Mouse (Mus musculus) heart, postnatal 0 days (tissue): ENCODE data around the gene Psph. TPM values are rescaled to one million over a fixed set of nuclear protein-coding genes. Genes with fewer than 3 reads are reported as not detected.
"Not testable (repeated sequence)": the region's sequence is repeated elsewhere in the genome, so short reads cannot be mapped to it uniquely, and the experiment has no call there.

ENCODE experiments used
- ATAC-seq: fragments of 200-750 bp; cut with Nextera tagmentation; 2 replicates; pipeline ENCODE4 v1.8.0; 2017; ENCODE audit warnings: low read depth, moderate number of reproducible peaks, moderate library complexity; ENCODE audit not compliant: insufficient read depth
- DNase-seq: peaks from one replicate; pipeline ENCODE4 v3.0.0-alpha.2; 2016; ENCODE audit warnings: low spot score
- H3K27ac ChIP-seq: fragments of 300-500 bp; sonication (generic); 2 replicates; pipeline ENCODE4 v1.5.1; 2014; ENCODE audit warnings: low read depth, mild to moderate bottlenecking
- H3K27me3 ChIP-seq: fragments of 300-500 bp; sonication (generic); 2 replicates; pipeline ENCODE4 v1.6.1; 2014; ENCODE audit warnings: low read length, mixed read lengths; ENCODE audit not compliant: control insufficient read depth, insufficient read depth
- H3K36me3 ChIP-seq: fragments of 300-500 bp; sonication (generic); replicated peaks from 2 replicates; pipeline ENCODE4 v1.6.1; 2014; ENCODE audit warnings: low read length, mixed read lengths; ENCODE audit not compliant: control insufficient read depth, insufficient read depth
- H3K4me1 ChIP-seq: fragments of 300-500 bp; sonication (generic); 2 replicates; pipeline ENCODE4 v1.6.1; 2014; ENCODE audit warnings: antibody characterized with exemption; ENCODE audit not compliant: control insufficient read depth, insufficient read depth
- H3K4me2 ChIP-seq: fragments of 300-500 bp; sonication (generic); 2 replicates; pipeline ENCODE4 v1.6.1; 2014; ENCODE audit warnings: low read depth, mild to moderate bottlenecking, low read length, moderate library complexity
- H3K4me3 ChIP-seq: fragments of 300-500 bp; sonication (generic); 2 replicates; pipeline ENCODE4 v1.5.1; 2014; ENCODE audit warnings: low read depth, low read length
- H3K9ac ChIP-seq: fragments of 300-500 bp; sonication (generic); replicated peaks from 2 replicates; pipeline ENCODE4 v1.6.1; 2014; ENCODE audit warnings: low read depth, low read length, mixed read lengths
- H3K9me3 ChIP-seq: fragments of 300-500 bp; sonication (generic); replicated peaks from 2 replicates; pipeline ENCODE4 v1.6.1; 2016; ENCODE audit warnings: low read length; ENCODE audit not compliant: control insufficient read depth
- CTCF ChIP-seq: IDR thresholded peaks from 2 replicates; pipeline ENCODE4 v1.5.1; 2016; ENCODE audit warnings: antibody characterized with exemption, control low read depth, low read depth
- EP300 ChIP-seq: IDR thresholded peaks from 2 replicates; pipeline ENCODE4 v1.6.1; 2016; ENCODE audit warnings: antibody characterized with exemption, low read depth
- WGBS: fragments of 180-500 bp; shearing (Covaris S2); extraction: QIAGEN DNeasy Blood & Tissue Kit; methylation state at CpG from one replicate; pipeline ENCODE4 v1.1.7; 2014; 5-methylcytosine and 5-hydroxymethylcytosine counted together
- polyA plus RNA-seq: library from polyadenylated mRNA; unstranded; fragments of >200 nt; fragmentation: Nextera tagmentation; extraction: Ambion mirVana; gene quantifications from 2 replicates; pipeline ENCODE4 v1.2.1, GENCODE M21; 2015
- total RNA-seq: library from RNA; depleted of rRNA; stranded (reverse); fragments of >200 nt; gene quantifications from 2 replicates; pipeline ENCODE4 v1.2.3, GENCODE M21; 2014; ENCODE audit warnings: low replicate concordance; rRNA removed

Psph gene
- total RNA-seq = 21.9 and 30.1 TPM in 2 replicates
- polyA plus RNA-seq = 26.2 and 26.5 TPM in 2 replicates

GRCm38 (mm10) chr5:129786818-129787790 is at the start of gene Psph:
Gene Psph (minus strand): TSS chr5:129787449.
- H3K4me1 ChIP-seq = peaks cover 8% of the 10 kb centered on the region; the same call in 1 of the 2 replicates
- H3K9me3 ChIP-seq = no peaks in the 10 kb centered on the region
- peak within 1 kb of the TSS; percentile 93 for H3K4me3 ChIP-seq
- peak within 1 kb of the TSS; percentile 96 for H3K27ac ChIP-seq
- peak within 1 kb of the TSS; percentile 85 for H3K9ac ChIP-seq
- H3K36me3 ChIP-seq = peaks cover 35% of the 10 kb centered on the region
- ATAC-seq (peak; percentile 99), DNase-seq (peak; percentile 96)
- H3K4me2 ChIP-seq = peak within 1 kb of the TSS; percentile 78
- TF ChIP-seq EP300 (peak; percentile 82), CTCF (no peak)
- no peaks in the 10 kb centered on the region for H3K27me3 ChIP-seq
- under 1% methylated on average over 73 of the region's 73 CpGs for WGBS

GRCm38 (mm10) chr5:129790591-129790990 is 3.3 kb upstream of the Psph start:
- H3K4me1 ChIP-seq, H3K9me3 ChIP-seq, H3K9ac ChIP-seq, H3K27me3 ChIP-seq, H3K4me3 ChIP-seq, H3K4me2 ChIP-seq, DNase-seq, H3K27ac ChIP-seq, ATAC-seq: not testable (repeated sequence)
- WGBS = 93% methylated on average over 7 of the region's 8 CpGs
- H3K36me3 ChIP-seq = peaks cover 59% of the 10 kb centered on the region

DNA sequence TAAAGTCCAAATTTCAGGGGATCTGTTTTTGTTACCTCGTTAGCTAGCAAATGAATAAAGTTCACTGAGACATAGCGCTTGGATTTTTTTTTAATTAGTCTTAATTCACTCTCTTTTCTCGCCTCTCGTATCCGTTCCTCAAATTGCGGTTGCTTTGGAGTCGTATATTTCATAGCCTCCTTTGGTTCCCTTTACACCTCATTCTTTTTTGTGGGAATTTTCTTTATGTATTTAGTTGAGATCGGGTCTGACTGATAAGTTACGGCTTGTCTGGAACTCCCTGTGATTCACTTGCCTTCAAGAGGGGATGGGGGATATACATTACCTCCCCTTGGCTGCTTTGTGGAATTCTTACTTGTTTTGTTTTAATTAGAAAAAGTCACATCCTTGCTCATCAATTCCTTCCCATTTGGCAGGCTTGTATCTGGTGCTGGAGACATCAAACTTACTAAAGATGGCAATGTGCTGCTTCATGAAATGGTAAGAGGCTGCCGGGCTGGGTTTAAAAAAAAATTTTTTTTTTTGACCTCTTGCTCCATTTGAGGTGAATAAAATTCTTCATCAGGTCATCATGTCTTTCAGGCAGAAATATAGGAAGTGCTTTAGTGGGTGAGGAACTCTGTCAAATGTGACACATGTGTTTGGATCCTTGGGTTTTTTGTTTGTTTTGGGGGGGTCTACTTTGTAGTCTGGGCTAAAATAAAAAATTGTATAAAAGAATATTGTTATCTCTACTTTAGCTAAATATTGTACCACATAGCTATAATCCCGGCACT is 757 bp upstream of the Psph start:
- peak overlapping the region; percentile 78 for H3K4me2 ChIP-seq
- peak overlapping the region; percentile 93 for H3K4me3 ChIP-seq
- DNase-seq (no peak), ATAC-seq (no peak)
- WGBS = 12% methylated on average over 11 of the region's 11 CpGs
- peak overlapping the region; percentile 85 for H3K9ac ChIP-seq
- TF ChIP-seq CTCF = no peak
- TF ChIP-seq EP300 = no peak
- peaks cover 44% of the 10 kb centered on the region for H3K36me3 ChIP-seq
- H3K27ac ChIP-seq = peak overlapping the region; percentile 96
- H3K27me3 ChIP-seq = no peaks in the 10 kb centered on the region
- peaks cover 8% of the 10 kb centered on the region; the same call in 1 of the 2 replicates for H3K4me1 ChIP-seq
- H3K9me3 ChIP-seq = no peaks in the 10 kb centered on the region

DNA sequence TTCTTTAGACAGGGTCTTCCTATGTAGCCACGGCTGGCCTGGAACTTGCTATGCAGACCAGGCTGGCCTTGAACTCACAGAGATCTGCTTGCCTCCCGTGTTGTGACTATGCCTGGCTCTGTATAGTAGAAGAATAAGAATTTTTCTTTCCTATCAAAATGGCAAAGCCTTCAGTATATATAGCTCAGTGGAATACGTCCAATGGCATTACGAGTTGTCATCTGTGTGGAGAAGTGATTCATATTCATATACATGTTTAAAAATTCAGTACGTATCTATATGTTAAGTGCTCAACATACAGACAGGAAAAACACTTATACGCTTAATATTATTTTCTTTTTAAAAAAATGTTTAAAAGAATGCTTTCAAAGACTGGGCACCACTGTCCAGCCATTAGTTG is 1.1 kb downstream of the Psph start:
- Histone ChIP-seq H3K27ac (peak overlapping the region; percentile 96), H3K4me1 (peaks cover 8% of the 10 kb centered on the region; the same call in 1 of the 2 replicates), H3K36me3 (peaks cover 26% of the 10 kb centered on the region), H3K27me3 (no peaks in the 10 kb centered on the region), H3K9ac (peak overlapping the region; percentile 85), H3K4me2 (peak overlapping the region; percentile 78), H3K4me3 (peak overlapping the region; percentile 93), H3K9me3 (no peaks in the 10 kb centered on the region)
- DNase-seq (no peak), ATAC-seq (no peak)
- 76% methylated on average over 6 of the region's 6 CpGs for WGBS
- TF ChIP-seq CTCF (no peak), EP300 (no peak)

DNA sequence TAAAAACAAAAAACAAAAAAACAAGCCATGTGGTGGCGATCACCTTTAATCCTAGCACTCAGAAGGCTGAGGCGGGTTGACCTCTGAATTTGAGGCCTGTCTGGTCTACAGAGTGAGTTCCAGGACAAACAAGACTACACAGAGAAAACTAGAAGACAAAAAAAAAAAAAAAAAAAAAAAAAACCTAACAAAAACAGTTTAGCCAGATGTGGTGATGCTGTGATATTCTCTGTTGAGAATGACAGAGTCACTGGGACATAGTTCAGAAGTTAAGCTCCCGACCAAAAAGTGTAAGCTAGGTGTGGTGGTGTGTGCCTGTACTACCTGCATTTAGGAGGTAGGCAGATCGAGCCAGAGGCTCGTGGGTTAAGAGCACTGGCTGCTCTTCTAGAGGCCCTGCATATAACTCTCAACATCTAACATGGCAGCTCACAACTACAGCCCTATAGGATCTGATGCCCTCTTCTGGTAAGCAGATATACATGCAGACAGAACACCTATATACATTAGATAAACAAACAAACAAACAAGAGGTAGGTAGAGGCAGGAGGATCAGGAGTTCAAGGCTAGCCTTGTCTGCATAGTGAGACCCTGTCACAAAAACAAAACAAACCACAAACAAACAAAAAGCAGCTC is 1.9 kb downstream of the Psph start:
- Histone ChIP-seq H3K4me3 (no peak overlapping the region), H3K27ac (no peak overlapping the region), H3K9me3 (no peaks in the 10 kb centered on the region), H3K9ac (no peak overlapping the region), H3K4me2 (no peak overlapping the region), H3K27me3 (no peaks in the 10 kb centered on the region), H3K36me3 (peaks cover 20% of the 10 kb centered on the region), H3K4me1 (peaks cover 8% of the 10 kb centered on the region; the same call in 1 of the 2 replicates)
- DNase-seq (no peak), ATAC-seq (no peak)
- TF ChIP-seq CTCF = no peak
- TF ChIP-seq EP300 = no peak
- 87% methylated on average over 5 of the region's 5 CpGs for WGBS
